Comparison of ENCODE assay signal across 14 mouse cellular contexts in the genomic region with DNA sequence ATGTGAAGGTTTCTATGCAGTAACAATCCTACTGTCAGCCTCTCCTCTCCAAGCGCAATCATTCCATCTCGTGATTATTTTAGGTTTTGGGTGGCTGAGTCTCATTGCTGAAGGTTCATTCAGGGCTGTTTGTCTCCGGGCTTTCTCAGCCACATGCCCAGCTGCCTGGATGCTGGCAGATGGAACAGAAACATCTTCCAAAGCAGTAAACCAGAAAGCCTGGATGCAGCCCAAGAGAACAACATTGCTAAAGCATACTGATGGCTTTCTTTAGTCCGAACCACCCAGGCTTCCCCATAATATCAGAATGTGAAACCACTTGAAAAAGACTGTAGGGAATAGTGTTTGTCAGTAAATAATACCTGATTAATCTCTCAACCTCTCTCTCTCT. TPM values are rescaled to one million over a fixed set of nuclear protein-coding genes. Genes with fewer than 3 reads are reported as not detected.
DNase-seq lines count a peak whose midpoint lies in the region; ATAC-seq lines count a peak whose summit lies in the region.
"Had no signal": no experiment of that assay in that cellular context is flagged by ENCODE, and none has a peak within 500 bp of the region (broad histone marks: within the 10 kb centered on the region; RNA-seq: fewer than 3 reads in every experiment).

No protein-coding gene starts in this region.

- H3K4me2 ChIP-seq in neural tube, embryonic 15.5 days = no peak overlapping the region
- H3K4me2 ChIP-seq: forebrain, embryonic 12.5 days had no signal

- ATAC-seq in neural tube, embryonic 15.5 days (ENCODE audit: low FRiP score) = peak; percentile 69; the same call in 1 of the 2 replicates
- ATAC-seq: liver, postnatal 0 days had no signal

- peaks cover 3% of the 10 kb centered on the region; the same call in 1 of the 2 replicates for H3K27me3 ChIP-seq in neural tube, embryonic 15.5 days (replicated peaks)
- H3K27me3 ChIP-seq: forebrain, embryonic 12.5 days had no signal

- no peaks in the 10 kb centered on the region for H3K36me3 ChIP-seq in neural tube, embryonic 15.5 days
- H3K36me3 ChIP-seq: forebrain, embryonic 12.5 days; heart, embryonic 10.5 days had no signal

- no peak overlapping the region for H3K4me3 ChIP-seq in neural tube, embryonic 15.5 days (replicated peaks)
- H3K4me3 ChIP-seq: forebrain, embryonic 12.5 days; heart, embryonic 10.5 days had no signal

- 59% methylated on average over 4 of the region's 4 CpGs for WGBS in neural tube, embryonic 15.5 days

- H3K27ac ChIP-seq in neural tube, embryonic 15.5 days (replicated peaks) = no peak overlapping the region
- H3K27ac ChIP-seq: forebrain, embryonic 12.5 days; heart, embryonic 10.5 days had no signal

- no peaks in the 10 kb centered on the region for H3K9me3 ChIP-seq in neural tube, embryonic 15.5 days (replicated peaks)
- H3K9me3 ChIP-seq: forebrain, embryonic 12.5 days; heart, embryonic 10.5 days had no signal

- no peaks in the 10 kb centered on the region for H3K4me1 ChIP-seq in neural tube, embryonic 15.5 days
- H3K4me1 ChIP-seq: forebrain, embryonic 12.5 days; heart, embryonic 10.5 days had no signal

- peak; percentile 28 for DNase-seq in heart, adult 11 months
- DNase-seq in heart, adult 9 months (ENCODE audit: low spot score in 2 of 2) = no peak
- peak; percentile 36 for DNase-seq in NIH3T3 (ENCODE audit: low read depth)
- peak; percentile 33 to 68 for DNase-seq in layer of hippocampus, adult 18-20 months (ENCODE audit: low spot score in 2 of 2)
- no peak for DNase-seq in gastrocnemius, postnatal 25 days
- DNase-seq in cerebellum, adult 11-12 months = no peak
- no peak for DNase-seq in lung, postnatal 4 days
- DNase-seq: adrenal gland, postnatal 10 days; cerebellum, adult 2 months; kidney, adult 18-20 months; liver, postnatal 0 days had no signal

- H3K9ac ChIP-seq in neural tube, embryonic 15.5 days (replicated peaks) = no peak overlapping the region
- H3K9ac ChIP-seq: forebrain, embryonic 12.5 days; liver, postnatal 0 days had no signal

RNA-seq across cellular contexts. Expression of gene Sem1, which starts 34.2 kb away (rescaled TPM):
- total RNA-seq in layer of hippocampus, adult 18-20 months (2021) = 10 to 100 TPM; 41.8 to 43.4 TPM
- polyA plus RNA-seq in neural tube, embryonic 15.5 days (2015; fragmentation: Nextera tagmentation; extraction: Ambion mirVana) = 149 and 163 TPM in 2 replicates
- 10 to 100 TPM; 60.3 TPM for total RNA-seq in gastrocnemius, postnatal 25 days (2021)

Comparison
In these comparisons a context has a peak if more than half of its experiments do, and no peak if none do; other contexts are left out.
1. DNase-seq: peak in heart, adult 11 months (single experiment), NIH3T3 (single experiment) and layer of hippocampus, adult 18-20 months (2 of 2); none in heart, adult 9 months (0 of 2), gastrocnemius, postnatal 25 days (single experiment), cerebellum, adult 11-12 months (single experiment) and lung, postnatal 4 days (0 of 2).